Mouse (Mus musculus): ENCODE results near the gene Olfr583. TPM values are rescaled to one million over a fixed set of nuclear protein-coding genes. Genes with fewer than 3 reads are reported as not detected.

Gene Olfr583
- polyA plus RNA-seq (2012): not detected in 2 replicates

DNA sequence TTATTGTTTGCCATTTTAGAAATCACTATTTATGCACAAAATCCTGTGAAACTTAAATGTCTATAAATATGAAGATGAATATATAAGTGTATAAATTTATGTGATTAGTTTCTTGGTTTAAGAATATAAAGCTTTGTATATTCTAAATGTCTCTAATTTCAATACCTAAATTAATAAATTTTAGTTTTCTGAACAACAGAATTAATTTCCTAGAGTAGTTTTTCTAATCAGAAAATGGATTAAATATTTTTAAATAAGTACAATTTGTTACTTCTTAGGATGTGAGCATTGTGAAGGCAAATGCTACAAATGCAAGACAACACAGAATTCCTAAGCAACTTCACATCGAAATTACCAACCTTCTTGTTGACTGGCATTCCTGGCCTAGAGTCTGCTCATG is at the start of gene Olfr583:
TSS of gene Olfr583 (plus strand) at position 301 of the 400 bp plus-strand sequence.
- no peaks in the 10 kb centered on the region for H3K9me3 ChIP-seq (ENCODE audit: control insufficient read depth, low read length)
- no peak within 1 kb of the TSS for H3K4me3 ChIP-seq (replicated peaks)
- H3K27me3 ChIP-seq (ENCODE audit: control insufficient read depth): no peaks in the 10 kb centered on the region
- no peaks in the 10 kb centered on the region for H3K4me1 ChIP-seq (ENCODE audit: control insufficient read depth)
- TF ChIP-seq TAL1 (IDR thresholded peaks at IDR 0.05; ENCODE audit: low read length): no peak
- no peak for TF ChIP-seq GATA1 (IDR thresholded peaks at IDR 0.05; ENCODE audit: low read length)
- no peaks in the 10 kb centered on the region for H3K36me3 ChIP-seq (ENCODE audit: control insufficient read depth)

GRCm38 (mm10) chr7:103037724-103038123 is 13.4 kb upstream of the Olfr583 start, which contains the start of gene Olfr582:
Gene Olfr582, plus strand, starts transcription at chr7:103038024.
- no peaks in the 10 kb centered on the region for H3K36me3 ChIP-seq (ENCODE audit: control insufficient read depth)
- H3K4me1 ChIP-seq (ENCODE audit: control insufficient read depth): no peaks in the 10 kb centered on the region
- H3K4me3 ChIP-seq (replicated peaks): no peak within 1 kb of the TSS
- H3K9me3 ChIP-seq (ENCODE audit: control insufficient read depth, low read length): no peaks in the 10 kb centered on the region
- H3K27me3 ChIP-seq (ENCODE audit: control insufficient read depth): no peaks in the 10 kb centered on the region
- TF ChIP-seq GATA1 (IDR thresholded peaks at IDR 0.05; ENCODE audit: low read length) (no peak), TAL1 (IDR thresholded peaks at IDR 0.05; ENCODE audit: low read length) (no peak)

GRCm38 (mm10) chr7:103081585-103081984 is 30.5 kb downstream of the Olfr583 start, which contains the start of gene Olfr584:
Gene Olfr584, plus strand, starts transcription at chr7:103081885.
- H3K36me3 ChIP-seq (ENCODE audit: control insufficient read depth): no peaks in the 10 kb centered on the region
- no peaks in the 10 kb centered on the region for H3K27me3 ChIP-seq (ENCODE audit: control insufficient read depth)
- TF ChIP-seq GATA1 (IDR thresholded peaks at IDR 0.05; ENCODE audit: low read length) (no peak), TAL1 (IDR thresholded peaks at IDR 0.05; ENCODE audit: low read length) (no peak)
- no peak within 1 kb of the TSS for H3K4me3 ChIP-seq (replicated peaks)
- peaks cover 2% of the 10 kb centered on the region; the same call in 1 of the 2 replicates for H3K9me3 ChIP-seq (ENCODE audit: control insufficient read depth, low read length)
- no peaks in the 10 kb centered on the region for H3K4me1 ChIP-seq (ENCODE audit: control insufficient read depth)

- no peaks in the 10 kb centered on the region for H3K4me1 ChIP-seq (ENCODE audit: control insufficient read depth)
- no peak within 1 kb of the TSS for H3K4me3 ChIP-seq (replicated peaks)
- TF ChIP-seq TAL1 (IDR thresholded peaks at IDR 0.05; ENCODE audit: low read length) (no peak), GATA1 (IDR thresholded peaks at IDR 0.05; ENCODE audit: low read length) (no peak)
- no peaks in the 10 kb centered on the region for H3K27me3 ChIP-seq (ENCODE audit: control insufficient read depth)
- no peaks in the 10 kb centered on the region for H3K36me3 ChIP-seq (ENCODE audit: control insufficient read depth)
- no peaks in the 10 kb centered on the region for H3K9me3 ChIP-seq (ENCODE audit: control insufficient read depth, low read length)
These were observed 46.3 kb downstream of the Olfr583 start, which contains the start of gene Olfr585 for GRCm38 (mm10) chr7:103097420-103097819. Gene Olfr585, plus strand, starts transcription at chr7:103097720.

Other genes starting within 250 kb of the Olfr583 start
- not detected in 2 replicates for gene Olfr564, start 247.8 kb upstream of the Olfr583 start, polyA plus RNA-seq (2012)
- gene Olfr566, start 192.5 kb upstream of the Olfr583 start, polyA plus RNA-seq (2012): not detected in 2 replicates
- not detected in 2 replicates for gene Olfr568, start 174.2 kb upstream of the Olfr583 start, polyA plus RNA-seq (2012)
- not detected in 2 replicates for gene Olfr569, start 160.4 kb upstream of the Olfr583 start, polyA plus RNA-seq (2012)
- gene Olfr570, start 156.7 kb upstream of the Olfr583 start, polyA plus RNA-seq (2012): not detected in 2 replicates
- gene Olfr571, start 133.8 kb upstream of the Olfr583 start, polyA plus RNA-seq (2012): not detected in 2 replicates
- not detected in 2 replicates for gene Olfr572, start 126.9 kb upstream of the Olfr583 start, polyA plus RNA-seq (2012)
- not detected in 2 replicates for gene Olfr573-ps1, start 108.7 kb upstream of the Olfr583 start, polyA plus RNA-seq (2012)
- gene Olfr574, start 102.8 kb upstream of the Olfr583 start, polyA plus RNA-seq (2012): not detected in 2 replicates
- not detected in 2 replicates for gene Olfr575, start 92.5 kb upstream of the Olfr583 start, polyA plus RNA-seq (2012)
- gene Olfr576, start 88.6 kb upstream of the Olfr583 start, polyA plus RNA-seq (2012): not detected in 2 replicates
- not detected in 2 replicates for gene Olfr577, start 75.4 kb upstream of the Olfr583 start, polyA plus RNA-seq (2012)
- gene Olfr578, start 62.0 kb upstream of the Olfr583 start, polyA plus RNA-seq (2012): not detected in 2 replicates
- 0.03 TPM in 1 of 2 replicates, not detected in the other for gene Olfr582, start 13.3 kb upstream of the Olfr583 start, polyA plus RNA-seq (2012)
- gene Olfr584, start 30.6 kb downstream of the Olfr583 start, polyA plus RNA-seq (2012): not detected in 2 replicates
- gene Olfr585, start 46.4 kb downstream of the Olfr583 start, polyA plus RNA-seq (2012): not detected in 2 replicates
- gene Olfr586, start 74.3 kb downstream of the Olfr583 start, polyA plus RNA-seq (2012): 0.01 TPM in 1 of 2 replicates, not detected in the other
- not detected in 2 replicates for gene Olfr588-ps1, start 89.6 kb downstream of the Olfr583 start, polyA plus RNA-seq (2012)
- not detected in 2 replicates for gene Olfr589, start 105.1 kb downstream of the Olfr583 start, polyA plus RNA-seq (2012)
- gene Olfr591, start 127.0 kb downstream of the Olfr583 start, polyA plus RNA-seq (2012): not detected in 2 replicates
- not detected in 2 replicates for gene Olfr592, start 133.5 kb downstream of the Olfr583 start, polyA plus RNA-seq (2012)
- not detected in 2 replicates for gene Olfr593, start 160.6 kb downstream of the Olfr583 start, polyA plus RNA-seq (2012)
- gene Olfr594, start 165.7 kb downstream of the Olfr583 start, polyA plus RNA-seq (2012): 0.02 TPM in 1 of 2 replicates, not detected in the other
- not detected in 2 replicates for gene Usp17ld, start 201.2 kb downstream of the Olfr583 start, polyA plus RNA-seq (2012)